Mouse (Mus musculus): Measurements from ENCODE around the gene Coq8b. TPM values are rescaled to one million over a fixed set of nuclear protein-coding genes. Genes with fewer than 3 reads are reported as not detected.
A peak's percentile ranks its signal among the peaks of the same experiment; 100 is the strongest.

Coq8b gene
- polyA plus RNA-seq, 1 experiment, result 13.3 TPM

- Histone ChIP-seq H3K27ac (replicated peaks; ENCODE audit: low read depth, low read length) (no peak overlapping the region), H3K4me1 (ENCODE audit: control insufficient read depth, insufficient read depth, insufficient read length, low read length) (peaks cover 7% of the 10 kb centered on the region), H3K4me3 (ENCODE audit: insufficient read depth, low read depth, low read length) (no peak overlapping the region)
Measured at GRCm38 (mm10) chr7:27219937-27220336, 12.9 kb upstream of the Coq8b start.

GRCm38 (mm10) chr7:27221939-27222338 is 10.9 kb upstream of the Coq8b start:
- Histone ChIP-seq H3K4me3 (ENCODE audit: insufficient read depth, low read depth, low read length) (no peak overlapping the region), H3K27ac (replicated peaks; ENCODE audit: low read depth, low read length) (no peak overlapping the region), H3K4me1 (ENCODE audit: control insufficient read depth, insufficient read depth, insufficient read length, low read length) (peaks cover 25% of the 10 kb centered on the region)

- Histone ChIP-seq H3K27ac (replicated peaks; ENCODE audit: low read depth, low read length) (no peak overlapping the region), H3K4me1 (ENCODE audit: control insufficient read depth, insufficient read depth, insufficient read length, low read length) (peaks cover 31% of the 10 kb centered on the region), H3K4me3 (ENCODE audit: insufficient read depth, low read depth, low read length) (no peak overlapping the region)
Measured at GRCm38 (mm10) chr7:27222538-27222937, 10.3 kb upstream of the Coq8b start.

GRCm38 (mm10) chr7:27224877-27225575 is 7.8 kb upstream of the Coq8b start:
- no peak overlapping the region for H3K27ac ChIP-seq (replicated peaks; ENCODE audit: low read depth, low read length)
- H3K4me3 ChIP-seq (ENCODE audit: insufficient read depth, low read depth, low read length), result no peak overlapping the region
- H3K4me1 ChIP-seq (ENCODE audit: control insufficient read depth, insufficient read depth, insufficient read length, low read length), result peaks cover 33% of the 10 kb centered on the region

GRCm38 (mm10) chr7:27227276-27227675 is 5.5 kb upstream of the Coq8b start:
- Histone ChIP-seq H3K4me3 (ENCODE audit: insufficient read depth, low read depth, low read length) (peak overlapping the region; percentile 74), H3K4me1 (ENCODE audit: control insufficient read depth, insufficient read depth, insufficient read length, low read length) (peaks cover 30% of the 10 kb centered on the region), H3K27ac (replicated peaks; ENCODE audit: low read depth, low read length) (no peak overlapping the region)

- H3K4me1 ChIP-seq (ENCODE audit: control insufficient read depth, insufficient read depth, insufficient read length, low read length), result peaks cover 30% of the 10 kb centered on the region
- H3K27ac ChIP-seq (replicated peaks; ENCODE audit: low read depth, low read length), result peak overlapping the region; percentile 62
- H3K4me3 ChIP-seq (ENCODE audit: insufficient read depth, low read depth, low read length), result peak overlapping the region; percentile 74
Measured at GRCm38 (mm10) chr7:27227676-27228075, 5.1 kb upstream of the Coq8b start.

GRCm38 (mm10) chr7:27228281-27228821 is 4.5 kb upstream of the Coq8b start, which contains the start of gene Itpkc:
Gene Itpkc (minus strand): TSS chr7:27228661.
- peaks cover 30% of the 10 kb centered on the region for H3K4me1 ChIP-seq (ENCODE audit: control insufficient read depth, insufficient read depth, insufficient read length, low read length)
- peak within 1 kb of the TSS; percentile 77 for H3K4me3 ChIP-seq (ENCODE audit: insufficient read depth, low read depth, low read length)

GRCm38 (mm10) chr7:27228865-27229264 is 4.0 kb upstream of the Coq8b start:
- peak overlapping the region; percentile 77 for H3K4me3 ChIP-seq (ENCODE audit: insufficient read depth, low read depth, low read length)
- peak overlapping the region; percentile 89 for H3K27ac ChIP-seq (replicated peaks; ENCODE audit: low read depth, low read length)
- H3K4me1 ChIP-seq (ENCODE audit: control insufficient read depth, insufficient read depth, insufficient read length, low read length), result peaks cover 33% of the 10 kb centered on the region

More at GRCm38 (mm10) chr7:27228281-27228821, 4.5 kb upstream of the Coq8b start, which contains the start of gene Itpkc:
- H3K27ac ChIP-seq (replicated peaks; ENCODE audit: low read depth, low read length), result peak within 1 kb of the TSS; percentile 89

GRCm38 (mm10) chr7:27230781-27231180 is 2.0 kb upstream of the Coq8b start:
- Histone ChIP-seq H3K4me1 (ENCODE audit: control insufficient read depth, insufficient read depth, insufficient read length, low read length) (peaks cover 21% of the 10 kb centered on the region), H3K4me3 (ENCODE audit: insufficient read depth, low read depth, low read length) (no peak overlapping the region), H3K27ac (replicated peaks; ENCODE audit: low read depth, low read length) (no peak overlapping the region)

- H3K4me1 ChIP-seq (ENCODE audit: control insufficient read depth, insufficient read depth, insufficient read length, low read length), result peaks cover 13% of the 10 kb centered on the region
- H3K4me3 ChIP-seq (ENCODE audit: insufficient read depth, low read depth, low read length), result no peak overlapping the region
- peak overlapping the region; percentile 60 for H3K27ac ChIP-seq (replicated peaks; ENCODE audit: low read depth, low read length)
Measured at GRCm38 (mm10) chr7:27231693-27232331, 1.0 kb upstream of the Coq8b start.

GRCm38 (mm10) chr7:27233300-27233699 is 477 bp downstream of the Coq8b start:
- H3K27ac ChIP-seq (replicated peaks; ENCODE audit: low read depth, low read length), result no peak overlapping the region
- H3K4me1 ChIP-seq (ENCODE audit: control insufficient read depth, insufficient read depth, insufficient read length, low read length), result peaks cover 4% of the 10 kb centered on the region; the same call in 1 of the 2 replicates
- H3K4me3 ChIP-seq (ENCODE audit: insufficient read depth, low read depth, low read length), result peak overlapping the region; percentile 74

GRCm38 (mm10) chr7:27235726-27236125 is 2.9 kb downstream of the Coq8b start:
- Histone ChIP-seq H3K4me1 (ENCODE audit: control insufficient read depth, insufficient read depth, insufficient read length, low read length) (peaks cover 4% of the 10 kb centered on the region; the same call in 1 of the 2 replicates), H3K4me3 (ENCODE audit: insufficient read depth, low read depth, low read length) (no peak overlapping the region), H3K27ac (replicated peaks; ENCODE audit: low read depth, low read length) (peak overlapping the region; percentile 43)

GRCm38 (mm10) chr7:27237527-27237926 is 4.7 kb downstream of the Coq8b start:
- H3K4me1 ChIP-seq (ENCODE audit: control insufficient read depth, insufficient read depth, insufficient read length, low read length), result peaks cover 4% of the 10 kb centered on the region; the same call in 1 of the 2 replicates
- no peak overlapping the region for H3K4me3 ChIP-seq (ENCODE audit: insufficient read depth, low read depth, low read length)
- H3K27ac ChIP-seq (replicated peaks; ENCODE audit: low read depth, low read length), result no peak overlapping the region

- peaks cover 3% of the 10 kb centered on the region; the same call in 1 of the 2 replicates for H3K4me1 ChIP-seq (ENCODE audit: control insufficient read depth, insufficient read depth, insufficient read length, low read length)
- H3K4me3 ChIP-seq (ENCODE audit: insufficient read depth, low read depth, low read length), result no peak overlapping the region
- no peak overlapping the region for H3K27ac ChIP-seq (replicated peaks; ENCODE audit: low read depth, low read length)
Measured at GRCm38 (mm10) chr7:27238568-27238967, 5.7 kb downstream of the Coq8b start.

- Histone ChIP-seq H3K27ac (replicated peaks; ENCODE audit: low read depth, low read length) (no peak overlapping the region), H3K4me1 (ENCODE audit: control insufficient read depth, insufficient read depth, insufficient read length, low read length) (no peaks in the 10 kb centered on the region), H3K4me3 (ENCODE audit: insufficient read depth, low read depth, low read length) (no peak overlapping the region)
Measured at GRCm38 (mm10) chr7:27243211-27243610, 10.4 kb downstream of the Coq8b start.

All from brown adipose tissue, adult 24 weeks (tissue).